Mouse (Mus musculus) kidney, adult 2 months (tissue): Measurements from ENCODE around the gene Gm7298. TPM values are rescaled to one million over a fixed set of nuclear protein-coding genes. Genes with fewer than 3 reads are reported as not detected.
"Not testable (repeated sequence)": the region's sequence is repeated elsewhere in the genome, so short reads cannot be mapped to it uniquely, and the experiment has no call there.

Source experiments
- DNase-seq: peaks from one replicate; pipeline ENCODE4 v3.0.0; 2021
- H3K27ac ChIP-seq: fragments of 200-500 bp; 2 replicates; pipeline ENCODE4 v1.5.1; 2012; ENCODE audit warnings: low read depth, low read length, control low read depth, inconsistent platforms; ENCODE audit not compliant: insufficient read depth
- H3K27me3 ChIP-seq: fragments of 200-500 bp; replicated peaks from 2 replicates; pipeline ENCODE4 v1.6.1; 2012; ENCODE audit warnings: mild to moderate bottlenecking, moderate library complexity, low read length, inconsistent platforms; ENCODE audit not compliant: control insufficient read depth, insufficient read depth
- H3K36me3 ChIP-seq: fragments of 200-500 bp; 2 replicates; pipeline ENCODE4 v1.6.1; 2012; ENCODE audit warnings: mild to moderate bottlenecking, moderate library complexity, low read length, inconsistent platforms; ENCODE audit not compliant: control insufficient read depth, insufficient read depth
- H3K4me1 ChIP-seq: fragments of 200-500 bp; 2 replicates; pipeline ENCODE4 v1.6.1; 2011; ENCODE audit warnings: low read length; ENCODE audit not compliant: control insufficient read depth, insufficient read depth
- H3K4me3 ChIP-seq: fragments of 200-500 bp; 2 replicates; pipeline ENCODE4 v1.5.1; 2011; ENCODE audit warnings: mild to moderate bottlenecking, low read depth, low read length, control low read depth; ENCODE audit not compliant: insufficient read depth
- CTCF ChIP-seq: fragments of 200-500 bp; conservative IDR thresholded peaks from 2 replicates; pipeline ENCODE4 v1.5.1; 2011; ENCODE audit warnings: low read depth, mild to moderate bottlenecking, control low read depth, low read length, moderate library complexity, mixed read lengths; ENCODE audit not compliant: insufficient read depth, insufficient read length
- POLR2A ChIP-seq: fragments of 200-500 bp; IDR thresholded peaks from one replicate; pipeline ENCODE4 v1.6.1; 2011; ENCODE audit warnings: low read depth, low read length, control low read depth
- WGBS: fragments of 180-500 bp; shearing (Covaris S2); methylation state at CpG from one replicate; pipeline ENCODE4 v1.1.7; 2018; 5-methylcytosine and 5-hydroxymethylcytosine counted together
- polyA plus RNA-seq: library from polyadenylated mRNA; depleted of rRNA; stranded (reverse); fragments of >200 nt; gene quantifications from 2 replicates; pipeline ENCODE4 v1.2.3, GENCODE M21; 2012; rRNA removed

Gene Gm7298
- not detected in 2 replicates for polyA plus RNA-seq

GRCm38 (mm10) chr6:121732632-121733031 lies at the start of gene Gm7298:
Gm7298 (plus strand) TSS chr6:121732932.
- Histone ChIP-seq H3K36me3 (no peaks in the 10 kb centered on the region), H3K27me3 (no peaks in the 10 kb centered on the region), H3K4me1 (no peaks in the 10 kb centered on the region), H3K27ac (no peak within 1 kb of the TSS), H3K4me3 (no peak within 1 kb of the TSS)
- no peak for DNase-seq
- TF ChIP-seq CTCF (no peak), POLR2A (no peak)
- WGBS = 33% methylated on average over 3 of the region's 3 CpGs

- 74% methylated on average over 4 of the region's 4 CpGs for WGBS
- H3K4me3 ChIP-seq = no peak overlapping the region
- H3K27ac ChIP-seq = no peak overlapping the region
- TF ChIP-seq POLR2A (no peak), CTCF (no peak)
- H3K27me3 ChIP-seq = no peaks in the 10 kb centered on the region
- H3K36me3 ChIP-seq = no peaks in the 10 kb centered on the region
- DNase-seq = no peak
- H3K4me1 ChIP-seq = no peaks in the 10 kb centered on the region
Observed at GRCm38 (mm10) chr6:121828034-121828433, 95.3 kb downstream of the Gm7298 start.

- no peaks in the 10 kb centered on the region for H3K36me3 ChIP-seq
- no peaks in the 10 kb centered on the region for H3K4me1 ChIP-seq
- TF ChIP-seq POLR2A (no peak), CTCF (no peak)
- no peak overlapping the region for H3K4me3 ChIP-seq
- H3K27ac ChIP-seq = no peak overlapping the region
- no peaks in the 10 kb centered on the region for H3K27me3 ChIP-seq
- 94% methylated on average over 1 of the region's 1 CpGs for WGBS
- DNase-seq = no peak
Observed at GRCm38 (mm10) chr6:121836361-121836760, 103.6 kb downstream of the Gm7298 start.

- DNase-seq, H3K4me3 ChIP-seq, H3K36me3 ChIP-seq, H3K4me1 ChIP-seq, H3K27me3 ChIP-seq, H3K27ac ChIP-seq: not testable (repeated sequence)
- 56% methylated on average over 4 of the region's 4 CpGs for WGBS
Observed at GRCm38 (mm10) chr6:121838271-121838670, 105.5 kb downstream of the Gm7298 start, which contains the start of gene Mug1. Mug1 (plus strand) TSS chr6:121838541.

Other genes starting within 250 kb of the Gm7298 start
- 0.17 and 0.38 TPM in 2 replicates for gene A2m, start 97.6 kb upstream of the Gm7298 start, polyA plus RNA-seq
- not detected in 2 replicates for gene Mug1, start 105.6 kb downstream of the Gm7298 start, polyA plus RNA-seq